ENCODE assay signal across 8 mouse cellular contexts in genomic region chr6:47594141-47594835, GRCm38 (mm10). TPM values are rescaled to one million over a fixed set of nuclear protein-coding genes. Genes with fewer than 3 reads are reported as not detected.
DNase-seq lines count a peak whose midpoint lies in the region; ATAC-seq lines count a peak whose summit lies in the region.

No protein-coding gene starts in this region.

- no peaks in the 10 kb centered on the region for H3K27me3 ChIP-seq in hindbrain, embryonic 13.5 days

- peak; percentile 89 for DNase-seq in Muller cell, postnatal 12 days (ENCODE audit: inconsistent ontology term)
- peak; percentile 82 to 85 for DNase-seq in cerebellum, postnatal 10 days
- peak; percentile 68 to 71 for DNase-seq in frontal cortex, postnatal 10 days (ENCODE audit: low spot score in 2 of 2)
- peak; percentile 43 to 45 for DNase-seq in layer of hippocampus, postnatal 25 days (ENCODE audit: extremely low spot score in 1 of 2, low spot score in 1 of 2)
- DNase-seq in lung, postnatal 25 days (ENCODE audit: low spot score): peak; percentile 68
- DNase-seq in retina, embryonic 14.5 days (ENCODE audit: low spot score): peak; percentile 77
- DNase-seq in thymus, postnatal 36 days: peak; percentile 81 to 83

- peak; percentile 81 for ATAC-seq in hindbrain, embryonic 13.5 days (ENCODE audit: low FRiP score)

- H3K4me2 ChIP-seq in hindbrain, embryonic 13.5 days: peak overlapping the region; percentile 70

- H3K4me1 ChIP-seq in hindbrain, embryonic 13.5 days (replicated peaks): peaks cover 19% of the 10 kb centered on the region

- no peaks in the 10 kb centered on the region for H3K9me3 ChIP-seq in hindbrain, embryonic 13.5 days

- no peaks in the 10 kb centered on the region for H3K36me3 ChIP-seq in hindbrain, embryonic 13.5 days

- H3K9ac ChIP-seq in hindbrain, embryonic 13.5 days: peak overlapping the region; percentile 98

- H3K4me3 ChIP-seq in hindbrain, embryonic 13.5 days: peak overlapping the region; percentile 92

- peak overlapping the region; percentile 99 for H3K27ac ChIP-seq in hindbrain, embryonic 13.5 days

- WGBS in hindbrain, embryonic 13.5 days: under 1% methylated on average over 71 of the region's 74 CpGs

RNA-seq across cellular contexts. Expression of gene Ezh2, which starts 0.9 kb away (rescaled TPM):
- polyA plus RNA-seq in hindbrain, embryonic 13.5 days (2015; fragmentation: Nextera tagmentation; extraction: Ambion mirVana): 102 and 108 TPM in 2 replicates
- 10 to 100 TPM; 16.5 to 17.1 TPM for total RNA-seq in layer of hippocampus, postnatal 25 days (2021)

Comparison
In these comparisons a context has a peak if more than half of its experiments do, and no peak if none do; other contexts are left out.
1. Peak in every context shown above with its lines: DNase-seq, ATAC-seq, H3K4me3 ChIP-seq and H3K27ac ChIP-seq.